In the genomic region with DNA sequence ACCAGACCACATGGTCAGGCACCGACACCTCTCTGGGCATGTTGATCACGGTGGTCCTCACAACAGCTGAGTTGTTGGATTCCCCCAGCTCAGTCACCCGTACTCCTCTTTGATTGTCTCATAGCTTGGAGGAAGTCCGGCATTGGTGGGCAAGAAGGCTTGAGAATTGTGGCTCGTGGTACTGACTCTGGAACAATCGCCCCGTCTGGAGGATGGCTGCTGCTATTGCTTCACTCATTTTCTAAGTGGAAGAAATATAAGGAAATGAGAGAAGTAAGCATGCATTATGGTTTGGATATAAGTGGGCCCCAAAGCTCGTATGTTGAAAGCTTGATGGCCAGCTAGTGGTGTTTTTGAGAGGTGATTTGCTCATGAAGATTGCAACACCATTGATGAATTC, we compare ENCODE assay signal across 8 mouse cellular contexts. TPM values are rescaled to one million over a fixed set of nuclear protein-coding genes. Genes with fewer than 3 reads are reported as not detected.
DNase-seq lines count a peak whose midpoint lies in the region; ATAC-seq lines count a peak whose summit lies in the region.

No protein-coding gene starts in this region.

- peak; percentile 38 to 43 for DNase-seq in cerebellum, postnatal 10 days
- DNase-seq in heart, postnatal 4 days, result peak; percentile 44
- DNase-seq in kidney, postnatal 14 days, result peak; percentile 43
- DNase-seq in layer of hippocampus, adult 9-11 months, result peak; percentile 14
- peak; percentile 28 to 30 for DNase-seq in left cerebral cortex, postnatal 14 days (ENCODE audit: low spot score in 2 of 2)
- peak; percentile 11 for DNase-seq in thymus, postnatal 25 days

- ATAC-seq in granulocyte monocyte progenitor cell, adult 5-6 weeks (replicated peaks; ENCODE audit: poor library complexity, severe bottlenecking), result peak; percentile 91
- ATAC-seq in megakaryocyte progenitor cell, adult 5-6 weeks (replicated peaks; ENCODE audit: poor library complexity), result peak; percentile 75

- intact Hi-C loops in left cerebral cortex, postnatal 14 days (cut with DNase I), result loop anchor here (2.0 kb wide), 1 partner anchor 98 kb away; no protein-coding TSS in a partner anchor

RNA-seq across cellular contexts. Expression of gene Morc2a, which starts 15.7 kb away (rescaled TPM):
- total RNA-seq in granulocyte monocyte progenitor cell, adult 5-6 weeks (2014; fragmentation: Nextera tagmentation), result 31.1 and 46.1 TPM in 2 replicates
- total RNA-seq in granulocyte monocyte progenitor cell, adult 5-6 weeks (2017), result 31.2 and 32.7 TPM in 2 replicates
- total RNA-seq in heart, postnatal 4 days (2021), result 10 to 100 TPM; 34.7 to 42.4 TPM
- total RNA-seq in left cerebral cortex, postnatal 14 days (2021), result 10 to 100 TPM; 35.9 to 38.5 TPM
- total RNA-seq in megakaryocyte progenitor cell, adult 5-6 weeks (2015), result 26.4 and 29.5 TPM in 2 replicates
- total RNA-seq in megakaryocyte progenitor cell, adult 5-6 weeks (2017), result 29.6 and 38.8 TPM in 2 replicates

Comparison
In these comparisons a context has a peak if more than half of its experiments do, and no peak if none do; other contexts are left out.
1. Peak in every context shown above with its lines: DNase-seq and ATAC-seq.